Mouse (Mus musculus): ENCODE measurements at regions not wholly inside any gene's neighbourhood (a gene's known extent, or its start where the extent isn't known, plus 50 kb on each side); places are given as distances from the start of the nearest gene placed in this dataset.

GRCm38 (mm10) chr4:54128717-54129698, 303.2 kb downstream of the Tmem38b start:
- TF ChIP-seq EP300 (IDR thresholded peaks at IDR 0.05) (no peak), CTCF (IDR thresholded peaks at IDR 0.05) (no peak)

Data from lung, postnatal 0 days (tissue).